Mouse (Mus musculus) T-helper 1 cell (primary cell): Measurements from ENCODE around the gene Pnp2.
"Not testable (repeated sequence)": the region's sequence is repeated elsewhere in the genome, so short reads cannot be mapped to it uniquely, and the experiment has no call there.

Source experiments
- in situ Hi-C: fragments of 300-600 bp; cut with MboI, MseI; formaldehyde crosslinking; loops from one replicate; pipeline ENCODE4 v1.15.1; 2025; ENCODE audit warnings: high pct_unique_total_duplicates

Pnp2 gene

DNA sequence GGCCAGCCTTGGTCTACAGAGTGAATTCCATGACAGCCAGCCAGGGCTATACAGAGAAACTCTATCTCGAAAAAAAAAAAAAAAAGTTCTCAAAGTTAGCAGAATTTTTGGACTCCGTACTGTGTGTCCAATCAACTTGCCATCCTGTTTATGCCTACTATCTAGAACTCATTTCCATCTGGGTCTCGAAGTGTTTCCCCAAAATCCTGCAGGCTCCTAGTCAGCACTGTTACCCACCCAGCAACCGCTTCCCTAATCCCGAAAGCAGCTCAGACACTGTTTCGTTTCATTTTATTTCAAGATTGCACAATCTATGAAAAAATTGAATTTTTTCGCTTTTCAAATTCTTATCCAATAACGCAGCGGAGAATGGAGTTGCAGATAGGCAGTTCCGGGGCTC, 305 bp upstream of the Pnp2 start:
- in situ Hi-C loops, result no loop called here

DNA sequence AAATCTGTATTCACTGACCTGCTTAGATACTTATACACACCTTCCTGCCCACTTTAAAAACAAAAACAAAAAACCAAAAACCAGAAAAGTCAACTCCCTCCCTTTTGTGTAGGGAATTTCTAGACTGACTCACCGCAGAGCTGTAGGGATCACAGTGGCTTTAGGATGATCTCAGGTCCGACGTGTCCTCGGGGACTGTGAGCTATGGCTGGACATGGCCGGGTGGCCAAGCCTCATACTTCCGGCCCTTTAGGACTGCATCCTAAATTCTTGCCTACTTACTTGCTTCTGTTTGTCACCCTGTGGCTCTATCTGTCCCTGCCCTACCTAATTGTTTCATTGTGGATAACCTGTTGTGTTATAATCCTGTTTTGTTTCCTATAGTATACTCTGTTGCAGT, 932 bp downstream of the Pnp2 start:
- in situ Hi-C loops, result not testable (repeated sequence)

DNA sequence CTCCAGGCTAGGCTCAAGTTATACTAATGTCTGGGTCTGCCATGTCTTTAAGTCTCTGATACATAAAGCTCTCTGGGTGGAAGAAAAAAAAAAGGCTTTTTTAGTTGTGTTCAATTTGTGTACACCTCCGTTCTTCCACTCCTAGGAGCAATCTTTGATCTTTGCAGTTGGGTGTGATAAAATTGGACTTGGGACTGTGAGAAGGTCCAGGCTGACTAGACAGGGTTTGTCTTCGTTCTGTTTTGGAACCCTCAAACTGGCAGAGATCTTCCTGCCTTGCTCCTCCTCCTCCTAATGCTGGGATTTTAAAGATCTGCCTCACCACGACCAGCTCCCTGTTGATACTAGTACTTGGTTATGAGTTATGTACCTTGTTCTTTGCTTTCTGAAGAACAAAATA, 1.4 kb downstream of the Pnp2 start:
- in situ Hi-C loops, result not testable (repeated sequence)

DNA sequence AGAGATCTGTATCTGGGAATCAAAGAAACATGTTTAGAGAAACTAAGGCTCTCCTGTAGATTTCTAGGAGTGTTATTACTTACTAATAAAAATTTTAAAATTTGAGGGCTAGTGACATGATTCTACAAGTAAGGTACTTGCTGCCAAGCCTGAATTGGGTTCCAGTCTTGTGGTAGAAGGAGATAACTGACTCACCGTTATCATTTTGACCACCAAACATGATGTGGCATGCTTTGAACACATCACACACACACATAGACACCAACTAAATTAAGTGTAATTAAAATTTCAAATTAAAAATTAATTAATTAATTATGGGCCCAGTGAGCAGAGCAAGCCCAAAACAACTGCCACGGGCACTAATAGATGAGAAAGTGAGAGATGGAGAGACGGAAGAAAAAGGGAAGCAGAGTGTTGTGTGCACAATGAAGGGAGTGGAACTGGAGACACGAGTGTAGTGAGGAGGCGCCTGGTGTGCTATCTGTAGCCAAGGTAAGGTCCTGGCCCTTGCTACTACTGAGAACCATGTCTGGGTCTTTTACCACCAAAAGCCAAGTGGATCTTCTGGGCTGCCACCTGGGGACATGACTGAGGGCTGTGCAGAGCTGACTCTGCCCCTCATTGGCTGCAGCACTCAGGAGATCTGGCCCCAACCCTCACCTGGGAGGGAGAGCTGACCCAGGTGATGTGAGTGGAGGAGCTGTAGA, 2.6 kb downstream of the Pnp2 start:
- in situ Hi-C loops, result not testable (repeated sequence)

DNA sequence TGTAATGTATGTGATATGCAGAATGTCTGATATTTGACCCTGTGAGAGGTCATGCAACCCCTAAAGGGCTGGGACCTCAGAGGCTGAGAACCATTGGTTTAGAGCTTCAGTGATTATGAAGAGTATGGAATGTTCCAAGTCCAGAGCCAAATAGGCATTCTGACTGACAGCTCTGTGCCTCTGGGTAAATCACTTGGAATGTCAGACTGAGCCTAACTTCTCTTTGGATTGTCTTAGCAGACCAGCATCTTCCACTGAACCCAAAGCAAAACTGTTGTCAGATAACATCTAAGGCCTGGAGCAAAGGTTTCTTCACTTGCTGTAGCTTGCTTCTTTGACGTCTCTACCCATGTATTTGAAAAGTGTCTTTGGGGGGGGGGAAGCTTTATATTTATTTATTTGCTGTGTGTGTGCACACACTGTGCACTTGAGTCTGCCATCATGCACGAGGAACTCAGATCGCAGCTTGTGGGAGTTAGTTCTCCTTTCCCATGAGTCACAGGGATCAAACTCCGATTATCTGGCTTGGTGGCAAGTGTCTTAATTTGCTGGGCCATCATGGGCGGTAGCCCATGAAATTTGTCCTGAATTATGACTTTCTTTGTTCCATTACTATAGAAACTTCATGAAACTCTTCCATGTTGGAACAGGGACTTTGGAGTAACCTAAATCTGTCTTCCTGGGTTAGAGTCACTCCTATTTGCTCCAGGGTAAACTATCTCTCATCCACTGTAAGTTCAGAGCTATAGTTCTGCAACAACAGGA, 12.6 kb downstream of the Pnp2 start:
- in situ Hi-C loops, result no loop called here

DNA sequence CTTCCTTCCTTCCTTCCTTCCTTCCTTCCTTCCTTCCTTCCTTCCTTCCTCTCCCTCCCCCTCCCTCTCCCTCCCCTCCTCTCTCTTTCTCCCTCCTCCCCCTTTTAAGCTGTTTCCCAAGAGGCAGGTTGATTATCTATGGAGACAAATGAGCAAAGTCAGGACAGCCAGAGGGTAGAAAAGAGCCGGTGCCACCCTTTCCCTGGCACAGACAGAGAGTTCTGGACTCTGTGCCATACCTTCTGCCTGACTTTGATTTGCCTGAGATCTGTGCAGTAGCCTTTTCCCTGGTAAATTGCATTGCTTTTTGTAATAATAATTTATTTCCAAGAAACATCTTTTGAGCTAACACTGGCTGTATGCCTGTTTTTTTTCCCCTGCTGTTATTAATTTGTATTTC, 13.2 kb downstream of the Pnp2 start:
- in situ Hi-C loops, result no loop called here

DNA sequence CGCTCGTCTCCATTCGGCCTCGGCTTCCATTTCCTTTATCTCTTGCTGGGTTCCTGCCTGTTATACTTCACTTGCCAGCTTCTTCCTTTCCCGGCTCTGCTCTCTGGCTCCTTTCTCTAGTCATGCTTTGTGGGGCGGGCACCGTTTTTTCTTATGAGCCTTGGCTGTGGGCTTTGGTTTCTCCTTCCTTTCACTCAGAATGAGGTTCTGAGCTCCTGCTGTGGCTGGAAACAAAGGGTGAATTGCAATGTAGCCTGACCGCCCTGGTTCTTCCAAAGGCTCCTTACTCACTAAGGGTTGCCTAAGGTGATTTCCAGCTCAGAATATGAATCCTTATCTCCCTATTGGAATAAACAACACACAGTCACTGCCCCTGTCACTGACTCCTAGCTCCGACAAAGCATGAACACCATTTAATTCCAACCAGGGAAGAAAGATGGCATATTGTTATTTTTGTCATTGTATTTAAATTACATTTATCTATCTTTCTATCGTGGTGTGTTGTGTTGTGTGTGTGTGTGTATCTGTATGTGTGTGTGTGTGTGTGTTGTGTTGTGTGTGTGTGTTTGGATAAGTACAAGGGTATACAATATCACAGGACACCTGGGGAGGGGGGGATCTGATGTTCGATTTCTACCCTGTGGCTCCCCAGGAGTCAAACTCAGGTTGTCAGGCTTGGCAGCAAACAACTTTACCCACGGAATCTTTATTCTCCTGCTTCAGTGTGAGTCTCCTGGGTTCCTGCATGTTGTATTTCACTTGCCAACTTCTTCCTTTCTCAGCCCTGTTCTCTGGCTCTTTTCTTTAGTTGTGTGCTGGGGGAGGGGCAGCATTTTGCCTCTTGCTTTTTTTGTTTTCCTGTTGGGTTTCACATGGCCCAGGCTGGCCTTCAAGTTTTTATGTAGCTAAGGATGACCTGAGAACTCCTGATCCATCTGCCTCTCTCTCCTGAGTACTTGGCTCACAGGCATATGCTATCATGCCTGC, 14.1 kb downstream of the Pnp2 start:
- in situ Hi-C loops, result no loop called here

DNA sequence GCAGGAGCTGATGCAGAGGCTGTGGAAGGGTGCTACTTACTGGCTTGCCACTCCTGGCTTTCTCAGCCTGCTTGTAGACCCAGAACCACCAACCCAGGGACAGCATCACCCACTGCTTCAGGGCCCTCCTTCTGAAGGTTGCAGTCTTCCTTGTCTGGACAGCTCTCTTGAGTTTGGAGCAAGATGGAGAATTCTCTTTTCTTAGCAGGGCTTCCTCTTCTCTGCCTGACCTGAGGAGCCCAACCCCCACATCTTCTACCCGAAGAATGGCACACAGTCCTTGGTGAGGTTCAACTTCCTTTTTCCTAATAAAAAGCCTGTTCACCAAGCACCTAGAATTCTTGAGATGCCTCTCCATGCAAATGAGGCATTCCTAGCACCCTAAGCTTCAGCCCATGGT, 15.0 kb downstream of the Pnp2 start:
- in situ Hi-C loops, result no loop called here

DNA sequence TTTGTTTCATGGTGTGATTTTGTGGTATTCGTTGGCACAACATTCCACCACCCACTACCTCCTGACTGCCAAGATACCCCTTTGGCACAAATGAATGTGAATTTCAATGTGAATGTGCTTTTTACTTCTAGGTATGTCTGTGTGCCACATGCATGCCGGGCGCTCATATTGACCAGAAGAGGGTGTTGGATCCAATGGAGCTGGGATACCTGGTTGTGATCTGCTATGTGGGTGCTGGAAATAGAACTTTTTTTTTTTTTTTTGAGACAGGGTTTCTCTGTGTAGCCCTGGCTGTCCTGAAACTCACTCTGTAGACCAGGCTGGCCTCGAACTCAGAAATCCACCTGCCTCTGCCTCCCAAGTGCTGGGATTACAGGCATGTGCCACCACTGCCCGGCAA, 17.3 kb downstream of the Pnp2 start:
- in situ Hi-C loops, result not testable (repeated sequence)

DNA sequence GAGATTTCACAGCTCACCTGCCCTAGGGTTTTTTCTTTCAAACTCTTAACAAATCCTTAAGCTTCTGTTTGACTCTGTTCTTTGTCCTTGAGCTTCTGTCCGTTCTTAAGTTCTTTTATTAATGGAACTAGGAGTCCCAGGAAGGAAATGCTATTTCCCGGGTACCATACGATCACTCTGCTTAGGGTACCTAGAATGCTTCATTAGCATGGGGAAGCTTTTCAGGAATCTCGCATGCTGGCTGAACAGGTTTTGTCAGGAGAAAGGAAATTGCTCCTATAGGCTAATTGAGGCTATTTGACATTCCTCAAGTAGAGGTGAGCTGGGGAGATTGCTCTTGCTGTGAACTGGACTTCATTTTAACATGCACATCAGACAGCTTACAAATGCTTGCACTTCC, 17.9 kb downstream of the Pnp2 start:
- in situ Hi-C loops, result no loop called here

DNA sequence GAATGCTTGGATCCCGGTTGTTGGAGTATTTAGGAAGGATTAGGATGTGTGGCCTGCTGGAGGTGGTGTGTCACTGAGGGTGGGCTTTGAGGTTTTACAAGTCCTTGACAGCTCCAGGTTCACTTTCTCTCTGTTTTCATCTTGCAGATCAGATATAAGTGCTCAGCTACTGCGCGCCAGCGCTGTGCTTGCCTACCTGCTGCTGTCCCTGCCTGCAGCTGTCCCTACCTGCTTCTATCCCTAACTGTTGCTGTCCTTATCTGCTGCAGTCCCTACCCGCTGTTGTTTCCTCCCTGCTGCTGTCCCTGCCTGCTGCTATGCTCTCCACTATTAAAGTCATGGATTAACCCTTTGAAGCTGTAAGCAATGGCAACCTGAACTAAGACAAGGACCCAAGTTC, 19.2 kb downstream of the Pnp2 start:
- in situ Hi-C loops, result no loop called here

DNA sequence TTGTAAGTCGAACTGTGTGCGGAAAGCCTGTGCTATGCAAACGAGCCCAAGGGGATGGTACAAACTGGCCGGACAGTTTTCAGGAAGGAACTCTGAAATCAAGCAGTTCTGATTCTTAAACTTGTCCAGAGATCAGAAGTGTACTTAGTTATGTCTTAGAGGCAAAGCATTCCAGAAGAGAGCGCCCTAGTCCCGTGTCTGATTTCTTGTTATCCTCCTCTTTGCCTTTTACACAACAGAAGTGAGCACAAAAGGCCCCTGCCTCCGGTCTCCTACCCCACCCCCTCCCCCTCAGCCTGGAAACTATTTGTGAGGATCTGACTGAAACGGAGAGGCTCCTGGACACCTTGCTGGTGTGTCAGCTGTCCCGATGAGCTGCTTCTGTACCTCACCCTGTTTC, 20.9 kb downstream of the Pnp2 start:
- in situ Hi-C loops, result no loop called here

DNA sequence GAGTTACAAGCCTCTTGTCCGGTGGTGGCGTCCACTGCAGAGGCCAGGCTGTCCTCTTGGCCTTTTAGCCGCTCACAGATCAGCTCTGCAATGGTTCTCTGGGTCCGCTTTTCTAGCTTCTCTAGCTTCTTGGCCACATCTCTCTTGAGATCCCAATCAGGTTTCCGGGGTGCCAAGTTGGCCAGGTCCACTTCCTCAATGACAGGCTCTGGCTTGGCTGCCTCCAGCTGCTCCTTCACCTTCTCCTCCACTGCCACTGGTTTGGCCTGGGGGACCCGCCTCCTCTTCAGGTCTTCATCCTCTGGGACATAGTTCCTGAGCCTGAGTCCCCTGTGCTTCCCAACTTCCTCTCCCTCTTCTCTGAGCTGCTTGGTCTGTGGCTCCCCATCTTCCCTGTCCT, 22.7 kb downstream of the Pnp2 start:
- in situ Hi-C loops, result not testable (repeated sequence)

DNA sequence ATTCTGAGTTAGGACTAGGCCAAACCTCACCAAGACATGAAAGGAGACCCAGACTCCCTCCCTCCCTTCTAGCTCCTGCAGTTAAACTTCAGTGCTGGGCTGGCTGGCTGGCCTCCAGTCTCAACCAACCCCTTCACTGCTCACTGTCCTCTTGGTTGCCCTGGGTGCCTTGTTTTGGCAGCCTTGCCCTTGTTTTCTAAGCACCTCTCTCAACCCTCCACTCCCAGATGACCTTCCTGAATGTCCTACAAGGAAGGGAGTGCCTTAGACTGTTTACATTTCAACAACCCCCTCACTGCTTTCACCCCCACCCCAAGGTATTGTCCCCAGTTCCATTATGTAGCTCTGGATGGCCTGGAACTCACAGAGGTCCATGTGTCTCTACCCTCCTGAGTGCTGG, 23.8 kb downstream of the Pnp2 start:
- in situ Hi-C loops, result no loop called here

DNA sequence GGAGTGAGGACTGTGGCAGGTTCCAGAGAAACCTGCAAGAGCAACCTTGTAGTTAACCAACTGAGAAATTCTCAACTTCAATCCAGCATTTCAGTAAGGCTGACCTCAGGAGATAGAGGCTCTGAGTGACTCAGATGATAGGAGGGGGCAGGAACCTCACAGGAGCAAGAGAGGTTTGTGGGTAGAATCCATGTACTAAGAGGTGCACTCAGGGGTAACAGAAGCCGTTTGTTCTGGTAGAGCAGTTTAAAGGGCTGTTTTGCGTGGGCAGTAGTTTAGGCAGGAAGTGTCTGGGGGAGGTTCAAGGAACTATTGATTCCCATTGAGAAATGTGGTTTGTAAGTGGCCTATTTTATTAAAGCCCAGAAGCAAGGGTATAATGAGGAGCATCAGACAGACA, 25.4 kb downstream of the Pnp2 start:
- in situ Hi-C loops, result no loop called here

DNA sequence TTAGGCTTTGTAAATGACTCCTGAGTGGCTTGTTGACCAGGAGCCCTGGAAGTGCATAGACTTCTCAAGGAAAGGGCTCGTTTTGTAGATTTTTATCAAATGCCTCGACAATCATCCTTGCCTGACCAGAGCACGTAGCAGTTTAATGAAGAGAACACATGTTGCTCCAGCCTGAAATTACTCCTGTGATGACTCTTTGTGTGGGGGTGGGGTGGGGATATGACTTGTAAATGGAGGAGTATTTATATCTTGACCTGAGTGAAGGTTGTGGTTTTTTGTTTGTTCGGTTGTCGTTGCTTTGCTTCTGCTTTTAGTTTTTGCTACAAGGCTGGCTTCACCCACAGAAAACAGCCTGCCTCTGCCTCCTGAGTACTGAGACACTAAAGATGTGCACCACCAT, 26.0 kb downstream of the Pnp2 start:
- in situ Hi-C loops, result no loop called here

DNA sequence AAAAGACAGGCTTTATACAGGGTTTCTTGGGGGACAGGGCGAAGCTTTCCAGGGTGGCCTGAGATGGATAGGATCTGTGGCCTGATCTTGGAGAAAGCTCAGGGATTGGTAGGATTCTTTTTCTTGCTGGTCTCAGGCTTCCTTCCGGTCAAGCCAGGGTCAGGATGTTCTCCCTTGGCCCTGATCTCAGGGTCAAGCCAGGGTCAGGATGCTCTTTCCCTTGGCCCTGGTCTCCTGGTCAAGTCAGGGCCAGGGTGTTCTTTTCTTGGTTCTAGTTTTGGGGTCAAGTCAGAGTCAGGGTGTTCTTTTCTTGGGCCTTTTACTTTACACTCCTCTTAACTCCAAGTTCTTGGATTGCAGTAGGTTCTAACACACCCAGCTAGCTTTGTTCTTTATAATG, 31.9 kb downstream of the Pnp2 start:
- in situ Hi-C loops, result no loop called here

DNA sequence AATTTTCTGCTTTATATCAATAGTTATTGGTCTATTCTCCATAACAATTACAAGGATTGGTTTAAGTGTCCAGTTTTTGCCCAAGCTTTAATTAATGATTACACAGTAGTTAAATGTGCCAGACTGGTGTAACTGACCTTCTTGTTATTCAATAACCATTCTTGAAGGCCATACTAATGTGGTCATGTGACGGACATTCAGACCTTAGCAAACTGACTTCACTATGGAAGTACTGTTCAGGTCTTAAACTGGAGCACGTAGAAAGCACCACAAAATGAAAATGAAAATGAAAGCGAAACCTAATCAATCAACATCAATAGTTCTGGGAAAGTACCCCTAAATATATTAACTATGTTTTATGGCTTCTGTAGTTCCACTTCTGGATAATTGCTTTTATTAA, 35.2 kb downstream of the Pnp2 start:
- in situ Hi-C loops, result no loop called here

DNA sequence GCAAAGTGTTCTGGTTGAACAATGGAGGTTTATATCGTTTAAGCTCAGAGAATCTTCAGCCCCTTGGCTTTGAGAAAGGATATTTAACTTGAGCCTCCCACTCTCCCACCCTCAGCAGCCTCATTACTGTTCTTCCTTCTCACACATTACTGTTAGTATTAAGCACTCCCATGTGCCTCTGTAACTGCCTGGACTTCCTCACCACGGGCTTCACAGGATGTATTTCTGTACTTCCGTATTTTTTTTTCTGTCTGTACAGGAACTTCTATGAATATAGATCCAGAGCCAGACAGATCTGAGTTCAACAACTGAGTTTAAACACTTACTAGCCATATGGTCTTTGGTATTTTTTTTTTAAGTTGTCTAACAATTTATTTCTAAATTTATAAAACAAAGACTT, 41.3 kb downstream of the Pnp2 start:
- in situ Hi-C loops, result no loop called here

DNA sequence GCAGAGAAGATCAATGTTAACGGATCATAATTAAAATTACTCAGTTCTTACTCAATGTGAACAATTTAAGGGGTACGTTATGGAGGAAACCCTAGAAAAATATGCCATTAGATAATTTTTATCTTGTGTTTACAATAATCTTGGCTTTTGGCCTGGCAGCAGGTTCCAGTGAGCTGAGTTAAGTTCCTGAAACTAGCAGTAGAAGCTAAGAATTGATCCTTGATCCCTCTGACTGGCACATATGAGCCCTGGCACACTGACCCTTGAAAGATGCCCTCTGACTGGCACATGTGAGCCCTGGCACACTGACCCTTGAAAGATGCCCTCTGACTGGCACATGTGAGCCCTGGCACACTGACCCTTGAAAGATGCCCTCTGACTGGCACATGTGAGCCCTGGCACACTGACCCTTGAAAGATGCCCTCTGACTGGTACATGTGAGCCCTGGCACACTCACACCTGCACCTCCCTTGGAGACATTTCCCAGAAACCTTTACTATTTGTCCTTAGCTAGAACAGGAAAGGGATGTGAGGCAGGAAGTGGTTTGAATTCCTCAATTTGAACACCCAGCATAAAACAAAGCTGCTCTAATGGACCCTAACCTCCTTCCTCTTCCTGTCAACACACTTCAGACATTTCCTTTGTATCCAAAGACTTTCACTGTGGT, 42.3 kb downstream of the Pnp2 start:
- in situ Hi-C loops, result no loop called here

DNA sequence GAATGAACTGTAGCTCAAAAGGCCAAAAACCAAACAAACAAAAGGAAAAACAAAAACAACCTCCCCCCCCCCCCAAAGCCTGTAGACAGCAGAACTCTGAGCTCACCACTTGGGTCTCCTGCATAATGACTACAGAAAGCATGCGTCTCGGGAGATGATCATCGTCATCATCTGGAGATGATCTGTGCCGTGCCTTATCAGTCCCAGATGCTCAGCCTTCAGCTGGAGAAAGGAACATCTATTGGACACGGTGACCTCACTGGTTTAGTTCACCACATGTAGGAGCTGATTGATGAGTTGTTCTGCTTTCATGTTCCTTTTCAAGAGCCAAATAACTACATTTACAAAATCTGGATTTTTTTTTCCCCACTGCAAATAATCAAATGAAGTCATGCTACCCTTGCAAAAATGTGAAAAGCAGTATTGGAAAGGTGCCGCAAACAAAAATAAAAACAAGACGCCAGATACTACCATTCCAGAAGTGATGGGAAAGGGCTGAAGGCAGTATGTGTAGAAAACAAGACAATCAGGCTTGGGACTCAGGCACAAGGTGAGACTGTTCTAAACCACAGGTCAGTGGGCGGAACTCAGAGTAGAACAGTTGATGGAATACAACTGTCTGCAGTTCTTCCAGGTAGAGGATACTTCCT, 51.5 kb downstream of the Pnp2 start, which contains the start of gene Rnase10:
Gene Rnase10, plus strand, starts transcription at position 600 of the 650 bp plus-strand sequence.
- in situ Hi-C loops, result loop anchor here (25.0 kb wide), 1 partner anchor 945 kb away; no protein-coding TSS in a partner anchor
